10 mouse cellular contexts compared by ENCODE assay signal in genomic region chr19:45937530-45937929, GRCm38 (mm10).
DNase-seq lines count a peak whose midpoint lies in the region; ATAC-seq and TF ChIP-seq lines count a peak whose summit lies in the region.
"Had no signal": no experiment of that assay in that cellular context is flagged by ENCODE, and none has a peak within 500 bp of the region (broad histone marks: within the 10 kb centered on the region; RNA-seq: fewer than 3 reads in every experiment).

No protein-coding gene starts in this region.

- DNase-seq in kidney, postnatal 10 days, result no peak
- DNase-seq in embryonic facial prominence, embryonic 10.5 days (ENCODE audit: low spot score), result peak; percentile 21
- DNase-seq in heart, adult 2 months, result no peak
- DNase-seq in ovary, postnatal 10 days (ENCODE audit: low spot score), result no peak
- no peak for DNase-seq in heart, postnatal 4 days
- DNase-seq: kidney, adult 9 months had no signal

- peaks cover 28% of the 10 kb centered on the region for H3K36me3 ChIP-seq in kidney, embryonic 15.5 days
- peaks cover 30% of the 10 kb centered on the region for H3K36me3 ChIP-seq in embryonic facial prominence, embryonic 10.5 days (replicated peaks)
- H3K36me3 ChIP-seq in hindbrain, embryonic 16.5 days (ENCODE audit: control insufficient read depth, insufficient read depth, low read length), result peaks cover 11% of the 10 kb centered on the region
- H3K36me3 ChIP-seq in neural tube, embryonic 12.5 days, result peaks cover 11% of the 10 kb centered on the region; the same call in 1 of the 2 replicates
- H3K36me3 ChIP-seq in heart, adult 2 months (ENCODE audit: control insufficient read depth, insufficient read depth, low read length), result no peaks in the 10 kb centered on the region; the same call in 1 of the 2 replicates

- no peaks in the 10 kb centered on the region for H3K27me3 ChIP-seq in kidney, embryonic 15.5 days
- H3K27me3 ChIP-seq in embryonic facial prominence, embryonic 10.5 days (replicated peaks; ENCODE audit: low read depth, poor library complexity, severe bottlenecking), result no peaks in the 10 kb centered on the region
- no peaks in the 10 kb centered on the region for H3K27me3 ChIP-seq in hindbrain, embryonic 16.5 days (replicated peaks; ENCODE audit: control insufficient read depth, insufficient read depth, low read length)
- no peaks in the 10 kb centered on the region for H3K27me3 ChIP-seq in neural tube, embryonic 12.5 days (replicated peaks)
- H3K27me3 ChIP-seq in heart, adult 2 months (ENCODE audit: control insufficient read depth, insufficient read depth, low read length), result no peaks in the 10 kb centered on the region
- H3K27me3 ChIP-seq: limb, embryonic 15.5 days had no signal

- H3K79me2 ChIP-seq in heart, adult 2 months (replicated peaks; ENCODE audit: control insufficient read depth, insufficient read depth, low read length), result no peaks in the 10 kb centered on the region

- H3K9ac ChIP-seq in kidney, embryonic 15.5 days, result no peak overlapping the region
- no peak overlapping the region for H3K9ac ChIP-seq in hindbrain, embryonic 16.5 days (ENCODE audit: low read depth, low read length)
- no peak overlapping the region for H3K9ac ChIP-seq in neural tube, embryonic 12.5 days
- no peak overlapping the region for H3K9ac ChIP-seq in heart, adult 2 months (ENCODE audit: low read depth, low read length)
- H3K9ac ChIP-seq: limb, embryonic 15.5 days had no signal

- intact Hi-C loops in heart, adult 2 months (cut with DNase I), result no loop called here

- no peak overlapping the region for H3K4me3 ChIP-seq in kidney, embryonic 15.5 days (replicated peaks)
- H3K4me3 ChIP-seq in embryonic facial prominence, embryonic 10.5 days, result no peak overlapping the region
- H3K4me3 ChIP-seq in hindbrain, embryonic 16.5 days (ENCODE audit: low read length), result no peak overlapping the region
- no peak overlapping the region for H3K4me3 ChIP-seq in neural tube, embryonic 12.5 days
- H3K4me3 ChIP-seq in heart, adult 2 months, result no peak overlapping the region
- H3K4me3 ChIP-seq: limb, embryonic 15.5 days had no signal

- WGBS in kidney, embryonic 15.5 days, result 31% methylated on average over 9 of the region's 9 CpGs
- 21% methylated on average over 9 of the region's 9 CpGs for WGBS in embryonic facial prominence, embryonic 10.5 days
- 10% methylated on average over 9 of the region's 9 CpGs for WGBS in hindbrain, embryonic 16.5 days
- WGBS in neural tube, embryonic 12.5 days, result 9% methylated on average over 9 of the region's 9 CpGs
- WGBS in heart, adult 2 months, result 55% methylated on average over 9 of the region's 9 CpGs

- no peak for TF ChIP-seq POLR2A in heart, adult 2 months (IDR thresholded peaks at IDR 0.05; ENCODE audit: insufficient read depth, low read depth, low read length)

- no peak for ATAC-seq in kidney, embryonic 15.5 days (replicated peaks; ENCODE audit: low FRiP score)
- peak; percentile 71; the same call in 1 of the 2 replicates for ATAC-seq in hindbrain, embryonic 16.5 days
- 0 out of 2 replicates have a peak, but pooled peaks have one; percentile 21 for ATAC-seq in neural tube, embryonic 12.5 days (ENCODE audit: low FRiP score, low read depth)

- no peak for TF ChIP-seq EP300 in heart, adult 2 months (IDR thresholded peaks at IDR 0.05; ENCODE audit: insufficient read depth, low read depth, low read length)

- H3K9me3 ChIP-seq in kidney, embryonic 15.5 days (replicated peaks), result no peaks in the 10 kb centered on the region
- no peaks in the 10 kb centered on the region for H3K9me3 ChIP-seq in embryonic facial prominence, embryonic 10.5 days
- no peaks in the 10 kb centered on the region for H3K9me3 ChIP-seq in hindbrain, embryonic 16.5 days (ENCODE audit: control insufficient read depth, low read length)
- H3K9me3 ChIP-seq in neural tube, embryonic 12.5 days, result no peaks in the 10 kb centered on the region
- H3K9me3 ChIP-seq: limb, embryonic 15.5 days had no signal

- H3K27ac ChIP-seq in kidney, embryonic 15.5 days, result 0 out of 2 replicates have a peak overlapping the region, but pooled peaks have one; percentile 41
- H3K27ac ChIP-seq in embryonic facial prominence, embryonic 10.5 days (replicated peaks), result 0 out of 2 replicates have a peak overlapping the region, but pooled peaks have one; percentile 14
- peak overlapping the region; percentile 57 for H3K27ac ChIP-seq in hindbrain, embryonic 16.5 days (ENCODE audit: low read depth, low read length)
- 0 out of 2 replicates have a peak overlapping the region, but pooled peaks have one; percentile 12 for H3K27ac ChIP-seq in neural tube, embryonic 12.5 days
- no peak overlapping the region for H3K27ac ChIP-seq in heart, adult 2 months
- H3K27ac ChIP-seq: limb, embryonic 15.5 days had no signal

- TF ChIP-seq CTCF in heart, adult 2 months (IDR thresholded peaks at IDR 0.05), result no peak

- H3K4me2 ChIP-seq in kidney, embryonic 15.5 days, result no peak overlapping the region
- no peak overlapping the region for H3K4me2 ChIP-seq in hindbrain, embryonic 16.5 days (ENCODE audit: low read length)
- peak overlapping the region; percentile 33; the same call in 1 of the 2 replicates for H3K4me2 ChIP-seq in neural tube, embryonic 12.5 days (replicated peaks)
- H3K4me2 ChIP-seq: limb, embryonic 15.5 days had no signal

- H3K4me1 ChIP-seq in kidney, embryonic 15.5 days, result peaks cover 7% of the 10 kb centered on the region
- H3K4me1 ChIP-seq in embryonic facial prominence, embryonic 10.5 days, result peaks cover 8% of the 10 kb centered on the region
- H3K4me1 ChIP-seq in hindbrain, embryonic 16.5 days (ENCODE audit: control insufficient read depth, insufficient read depth, low read depth, low read length), result peaks cover 7% of the 10 kb centered on the region; the same call in 1 of the 2 replicates
- peaks cover 17% of the 10 kb centered on the region for H3K4me1 ChIP-seq in neural tube, embryonic 12.5 days
- no peaks in the 10 kb centered on the region for H3K4me1 ChIP-seq in heart, adult 2 months (ENCODE audit: control insufficient read depth, insufficient read depth, low read length)
- H3K4me1 ChIP-seq: limb, embryonic 15.5 days had no signal
